Mouse (Mus musculus) midbrain, embryonic 14.5 days (tissue): ENCODE measurements at regions not wholly inside any gene's neighbourhood (a gene's known extent, or its start where the extent isn't known, plus 50 kb on each side); places are given as distances from the start of the nearest gene placed in this dataset.

ENCODE experiments used
- ATAC-seq: fragments of 200-750 bp; cut with Nextera tagmentation; 2 replicates; pipeline ENCODE4 v1.8.0; 2017; ENCODE audit warnings: moderate number of reproducible peaks, moderate library complexity; ENCODE audit not compliant: low FRiP score, low TSS enrichment
- DNase-seq: peaks from one replicate; pipeline ENCODE4 v3.0.0-alpha.2; 2015
- H3K27ac ChIP-seq: fragments of 300-500 bp; sonication (generic); replicated peaks from 2 replicates; pipeline ENCODE4 v1.5.1; 2014; ENCODE audit warnings: mild to moderate bottlenecking, low read depth, low read length, moderate library complexity
- H3K27me3 ChIP-seq: fragments of 300-500 bp; sonication (generic); 2 replicates; pipeline ENCODE4 v1.6.1; 2014; ENCODE audit warnings: low read length, control low read depth, mixed read lengths; ENCODE audit not compliant: control insufficient read depth, insufficient read depth
- H3K36me3 ChIP-seq: fragments of 300-500 bp; sonication (generic); 2 replicates; pipeline ENCODE4 v1.6.1; 2014; ENCODE audit warnings: low read length, control low read depth; ENCODE audit not compliant: control insufficient read depth, insufficient read depth
- H3K4me1 ChIP-seq: fragments of 300-500 bp; sonication (generic); 2 replicates; pipeline ENCODE4 v1.6.1; 2014; ENCODE audit warnings: mild to moderate bottlenecking, antibody characterized with exemption, low read length, control low read depth; ENCODE audit not compliant: control insufficient read depth, insufficient read depth
- H3K4me2 ChIP-seq: fragments of 300-500 bp; sonication (generic); 2 replicates; pipeline ENCODE4 v1.6.1; 2014; ENCODE audit warnings: mild to moderate bottlenecking, low read length, moderate library complexity
- H3K4me3 ChIP-seq: fragments of 300-500 bp; sonication (generic); replicated peaks from 2 replicates; pipeline ENCODE4 v1.5.1; 2014; ENCODE audit warnings: low read depth, low read length
- H3K9ac ChIP-seq: fragments of 300-500 bp; sonication (generic); replicated peaks from 2 replicates; pipeline ENCODE4 v1.6.1; 2014; ENCODE audit warnings: mild to moderate bottlenecking, low read length, moderate library complexity
- H3K9me3 ChIP-seq: fragments of 300-500 bp; sonication (generic); 2 replicates; pipeline ENCODE4 v1.6.1; 2016; ENCODE audit warnings: low read length, control low read depth, mixed read lengths; ENCODE audit not compliant: control insufficient read depth
- WGBS: fragments of 180-500 bp; shearing (Covaris S2); extraction: QIAGEN DNeasy Blood & Tissue Kit; methylation state at CpG from one replicate; pipeline ENCODE4 v1.1.7; 2014; 5-methylcytosine and 5-hydroxymethylcytosine counted together

DNA sequence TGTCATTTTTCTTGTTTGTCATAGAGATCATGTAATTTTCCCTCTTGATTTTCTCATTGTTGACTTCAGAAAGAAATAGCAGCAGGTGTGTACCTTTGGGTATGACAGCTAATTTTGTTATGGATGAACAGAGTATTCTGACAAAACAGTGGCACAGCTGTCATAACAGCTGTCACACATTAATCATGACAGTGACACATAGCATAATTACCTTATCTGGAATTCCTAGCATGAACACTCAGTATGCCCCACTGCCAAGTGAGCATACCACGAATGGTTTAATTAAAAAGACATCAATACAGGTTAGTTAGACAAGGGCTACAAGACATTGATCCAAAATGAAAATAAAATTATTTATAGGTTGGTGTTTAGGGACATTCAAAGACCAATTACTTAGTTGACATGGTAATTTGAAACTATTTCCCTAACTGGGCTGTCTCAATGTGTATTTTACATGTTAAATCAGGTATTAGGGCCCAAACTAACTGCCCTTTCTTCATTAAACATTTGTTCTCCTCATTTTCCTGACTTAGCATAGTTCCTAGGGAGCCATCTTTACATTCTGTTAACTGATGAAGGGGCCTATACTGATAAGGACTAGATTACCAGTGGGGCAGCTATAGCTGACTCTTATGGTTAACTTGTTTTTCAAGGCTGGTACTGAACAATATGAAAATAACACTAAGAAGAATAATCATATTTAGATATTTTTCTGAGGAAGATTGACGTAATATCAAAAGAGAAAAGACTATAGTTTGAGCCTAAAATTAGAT is 52.2 kb downstream of the Aldoart1 start:
- ATAC-seq: peak; percentile 73; the same call in 1 of the 2 replicates
- no peaks in the 10 kb centered on the region for H3K9me3 ChIP-seq
- no peaks in the 10 kb centered on the region for H3K4me1 ChIP-seq
- WGBS: 63% methylated on average over 2 of the region's 2 CpGs
- H3K27me3 ChIP-seq: no peaks in the 10 kb centered on the region
- peak; percentile 48 for DNase-seq
- no peak overlapping the region for H3K4me3 ChIP-seq
- H3K4me2 ChIP-seq: no peak overlapping the region
- H3K36me3 ChIP-seq: no peaks in the 10 kb centered on the region
- no peak overlapping the region for H3K27ac ChIP-seq
- no peak overlapping the region for H3K9ac ChIP-seq

DNA sequence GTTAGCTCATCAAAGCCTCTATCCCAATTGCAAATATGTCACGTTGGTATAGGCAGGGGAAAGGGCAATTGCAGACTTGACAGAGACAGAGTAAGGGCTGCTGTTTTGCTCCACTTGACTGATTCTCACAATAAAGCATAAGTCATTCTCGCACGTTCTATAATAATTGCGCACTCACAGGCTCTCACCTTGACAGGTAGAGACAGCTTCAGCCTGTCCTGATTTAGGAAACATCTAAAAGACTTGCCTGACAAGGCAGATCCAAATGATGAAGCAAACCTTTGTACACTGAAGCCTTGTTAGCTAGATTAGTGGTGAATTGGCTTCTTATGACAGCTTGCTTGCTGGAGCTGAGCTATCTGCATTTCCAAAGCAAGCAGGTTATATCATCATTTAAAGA is 52.9 kb downstream of the Aldoart1 start:
- ATAC-seq (peak; percentile 59; the same call in 1 of the 2 replicates), DNase-seq (peak; percentile 33)
- Histone ChIP-seq H3K9ac (no peak overlapping the region), H3K4me2 (no peak overlapping the region), H3K4me3 (no peak overlapping the region), H3K4me1 (no peaks in the 10 kb centered on the region), H3K27me3 (no peaks in the 10 kb centered on the region), H3K9me3 (no peaks in the 10 kb centered on the region), H3K27ac (no peak overlapping the region), H3K36me3 (no peaks in the 10 kb centered on the region)
- WGBS: 64% methylated on average over 4 of the region's 4 CpGs

DNA sequence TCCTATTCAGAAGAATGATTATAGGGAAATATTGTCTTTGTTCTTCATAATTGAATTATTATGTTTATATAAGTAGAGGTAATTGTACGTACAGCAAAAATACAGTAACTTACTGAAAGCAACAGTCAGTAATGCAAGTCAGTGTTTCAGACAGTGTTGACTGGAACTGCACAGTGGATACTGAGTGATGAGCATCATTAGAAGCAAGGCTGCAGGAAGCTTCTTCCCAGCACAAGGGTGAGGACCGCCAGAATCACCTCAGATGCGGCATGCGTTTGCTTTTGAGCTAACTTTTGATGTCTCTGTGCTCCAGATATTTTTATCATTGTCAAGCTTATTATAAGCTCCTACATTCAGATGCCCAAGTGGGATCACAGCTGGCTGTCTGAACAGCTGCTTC is 63.6 kb downstream of the Aldoart1 start:
- ATAC-seq: no peak
- Histone ChIP-seq H3K27me3 (no peaks in the 10 kb centered on the region), H3K4me3 (no peak overlapping the region), H3K9ac (no peak overlapping the region), H3K27ac (no peak overlapping the region), H3K36me3 (no peaks in the 10 kb centered on the region), H3K4me1 (no peaks in the 10 kb centered on the region), H3K9me3 (no peaks in the 10 kb centered on the region), H3K4me2 (no peak overlapping the region)
- 86% methylated on average over 4 of the region's 4 CpGs for WGBS
- no peak for DNase-seq

- ATAC-seq: peak; percentile 55; the same call in 1 of the 2 replicates
- H3K4me3 ChIP-seq: no peak overlapping the region
- no peak overlapping the region for H3K27ac ChIP-seq
- 52% methylated on average over 5 of the region's 5 CpGs for WGBS
- 0 out of 2 replicates have a peak, but pooled peaks cover under 1% of the 10 kb centered on the region for H3K9me3 ChIP-seq
- H3K36me3 ChIP-seq: no peaks in the 10 kb centered on the region
- no peak overlapping the region for H3K9ac ChIP-seq
- peaks cover 6% of the 10 kb centered on the region; the same call in 1 of the 2 replicates for H3K4me1 ChIP-seq
- no peak overlapping the region for H3K4me2 ChIP-seq
- H3K27me3 ChIP-seq: no peaks in the 10 kb centered on the region
- no peak for DNase-seq
Measured at GRCm38 (mm10) chr4:72766896-72767295, 85.5 kb downstream of the Aldoart1 start.

DNA sequence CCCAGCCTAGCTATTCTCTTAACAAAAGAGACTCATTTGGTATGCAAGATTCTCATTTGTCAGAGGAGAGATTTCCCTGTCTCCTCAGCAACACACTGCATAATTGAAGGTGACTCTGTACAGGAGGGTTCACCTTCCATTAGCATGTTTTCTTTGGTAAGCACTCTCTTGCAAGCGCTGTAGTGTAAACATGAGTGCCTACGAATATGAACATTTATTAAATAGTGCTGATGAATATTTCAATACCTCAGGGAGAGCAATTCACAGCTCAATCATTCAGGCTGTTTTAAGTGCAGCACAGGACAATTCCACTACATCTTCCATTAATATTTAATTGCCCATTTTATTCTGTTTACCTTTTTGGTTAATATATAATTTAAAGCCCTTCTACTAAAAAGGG is 86.0 kb downstream of the Aldoart1 start:
- H3K4me3 ChIP-seq: no peak overlapping the region
- ATAC-seq: peak; percentile 85; the same call in 1 of the 2 replicates
- H3K9ac ChIP-seq: no peak overlapping the region
- no peaks in the 10 kb centered on the region for H3K9me3 ChIP-seq
- no peaks in the 10 kb centered on the region for H3K27me3 ChIP-seq
- H3K27ac ChIP-seq: no peak overlapping the region
- H3K4me1 ChIP-seq: peaks cover 6% of the 10 kb centered on the region; the same call in 1 of the 2 replicates
- H3K36me3 ChIP-seq: no peaks in the 10 kb centered on the region
- peak; percentile 65 for DNase-seq
- 32% methylated on average over 2 of the region's 2 CpGs for WGBS
- H3K4me2 ChIP-seq: no peak overlapping the region
